Mouse (Mus musculus) heart, postnatal 0 days (tissue): Measurements from ENCODE around the gene Fgd5. TPM values are rescaled to one million over a fixed set of nuclear protein-coding genes. Genes with fewer than 3 reads are reported as not detected.
A peak's percentile ranks its signal among the peaks of the same experiment; 100 is the strongest.

Experiments
- ATAC-seq: fragments of 200-750 bp; cut with Nextera tagmentation; 2 replicates; pipeline ENCODE4 v1.8.0; 2017; ENCODE audit warnings: low read depth, moderate number of reproducible peaks, moderate library complexity; ENCODE audit not compliant: insufficient read depth
- DNase-seq: peaks from one replicate; pipeline ENCODE4 v3.0.0-alpha.2; 2016; ENCODE audit warnings: low spot score
- H3K27ac ChIP-seq: fragments of 300-500 bp; sonication (generic); 2 replicates; pipeline ENCODE4 v1.5.1; 2014; ENCODE audit warnings: low read depth, mild to moderate bottlenecking
- H3K27me3 ChIP-seq: fragments of 300-500 bp; sonication (generic); 2 replicates; pipeline ENCODE4 v1.6.1; 2014; ENCODE audit warnings: low read length, mixed read lengths; ENCODE audit not compliant: control insufficient read depth, insufficient read depth
- H3K36me3 ChIP-seq: fragments of 300-500 bp; sonication (generic); replicated peaks from 2 replicates; pipeline ENCODE4 v1.6.1; 2014; ENCODE audit warnings: low read length, mixed read lengths; ENCODE audit not compliant: control insufficient read depth, insufficient read depth
- H3K4me1 ChIP-seq: fragments of 300-500 bp; sonication (generic); 2 replicates; pipeline ENCODE4 v1.6.1; 2014; ENCODE audit warnings: antibody characterized with exemption; ENCODE audit not compliant: control insufficient read depth, insufficient read depth
- H3K4me2 ChIP-seq: fragments of 300-500 bp; sonication (generic); 2 replicates; pipeline ENCODE4 v1.6.1; 2014; ENCODE audit warnings: low read depth, mild to moderate bottlenecking, low read length, moderate library complexity
- H3K4me3 ChIP-seq: fragments of 300-500 bp; sonication (generic); 2 replicates; pipeline ENCODE4 v1.5.1; 2014; ENCODE audit warnings: low read depth, low read length
- H3K9ac ChIP-seq: fragments of 300-500 bp; sonication (generic); replicated peaks from 2 replicates; pipeline ENCODE4 v1.6.1; 2014; ENCODE audit warnings: low read depth, low read length, mixed read lengths
- H3K9me3 ChIP-seq: fragments of 300-500 bp; sonication (generic); replicated peaks from 2 replicates; pipeline ENCODE4 v1.6.1; 2016; ENCODE audit warnings: low read length; ENCODE audit not compliant: control insufficient read depth
- CTCF ChIP-seq: IDR thresholded peaks from 2 replicates; pipeline ENCODE4 v1.5.1; 2016; ENCODE audit warnings: antibody characterized with exemption, control low read depth, low read depth
- EP300 ChIP-seq: IDR thresholded peaks from 2 replicates; pipeline ENCODE4 v1.6.1; 2016; ENCODE audit warnings: antibody characterized with exemption, low read depth
- WGBS: fragments of 180-500 bp; shearing (Covaris S2); extraction: QIAGEN DNeasy Blood & Tissue Kit; methylation state at CpG from one replicate; pipeline ENCODE4 v1.1.7; 2014; 5-methylcytosine and 5-hydroxymethylcytosine counted together
- polyA plus RNA-seq: library from polyadenylated mRNA; unstranded; fragments of >200 nt; fragmentation: Nextera tagmentation; extraction: Ambion mirVana; gene quantifications from 2 replicates; pipeline ENCODE4 v1.2.1, GENCODE M21; 2015
- total RNA-seq: library from RNA; depleted of rRNA; stranded (reverse); fragments of >200 nt; gene quantifications from 2 replicates; pipeline ENCODE4 v1.2.3, GENCODE M21; 2014; ENCODE audit warnings: low replicate concordance

Gene Fgd5
- total and polyA plus RNA-seq, 2 experiments from 2014 or later, result 8.1 to 12.9 TPM

DNA sequence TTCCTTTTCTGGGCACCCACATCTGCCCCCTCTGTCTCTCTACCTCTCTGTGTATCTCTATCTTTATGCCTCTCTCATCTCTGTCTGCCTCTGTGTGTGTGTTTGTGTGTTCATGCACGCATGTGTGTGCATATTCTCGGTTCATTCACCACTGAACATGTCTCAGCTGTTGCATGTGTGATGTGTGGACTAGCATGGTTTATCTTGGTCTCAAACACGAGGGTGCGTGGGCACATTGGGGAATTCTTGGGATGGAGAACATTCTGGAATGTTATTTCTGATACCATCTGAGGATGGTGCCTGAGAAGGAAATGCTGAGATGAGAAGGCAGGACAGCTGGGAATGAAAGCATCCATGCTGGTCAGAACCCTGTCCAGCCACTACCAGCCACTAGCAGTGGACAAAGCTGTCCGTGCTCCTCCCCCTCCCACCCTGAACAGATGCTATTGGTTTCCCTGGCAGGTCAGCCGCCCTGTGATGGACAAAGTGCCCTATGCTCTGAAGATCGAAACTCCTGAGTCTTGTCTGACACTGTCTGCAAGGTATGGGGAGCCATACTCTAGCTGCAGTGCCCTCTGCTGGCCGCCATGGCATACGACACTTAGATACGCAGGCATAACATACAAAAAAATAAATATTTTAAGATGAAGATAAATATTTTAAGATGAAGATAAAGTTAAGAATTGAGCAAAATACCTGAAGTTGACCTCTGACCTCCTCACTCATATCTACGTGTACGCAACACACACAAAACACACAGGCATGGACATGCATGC, 87.2 kb downstream of the Fgd5 start:
- Histone ChIP-seq H3K4me2 (no peak overlapping the region), H3K4me1 (no peaks in the 10 kb centered on the region), H3K27me3 (peaks cover 8% of the 10 kb centered on the region; the same call in 1 of the 2 replicates), H3K27ac (no peak overlapping the region), H3K4me3 (no peak overlapping the region), H3K9me3 (no peaks in the 10 kb centered on the region), H3K9ac (no peak overlapping the region), H3K36me3 (peaks cover 9% of the 10 kb centered on the region)
- ATAC-seq (no peak), DNase-seq (no peak)
- WGBS, result 49% methylated on average over 12 of the region's 12 CpGs
- TF ChIP-seq CTCF (peak; percentile 72), EP300 (no peak)

DNA sequence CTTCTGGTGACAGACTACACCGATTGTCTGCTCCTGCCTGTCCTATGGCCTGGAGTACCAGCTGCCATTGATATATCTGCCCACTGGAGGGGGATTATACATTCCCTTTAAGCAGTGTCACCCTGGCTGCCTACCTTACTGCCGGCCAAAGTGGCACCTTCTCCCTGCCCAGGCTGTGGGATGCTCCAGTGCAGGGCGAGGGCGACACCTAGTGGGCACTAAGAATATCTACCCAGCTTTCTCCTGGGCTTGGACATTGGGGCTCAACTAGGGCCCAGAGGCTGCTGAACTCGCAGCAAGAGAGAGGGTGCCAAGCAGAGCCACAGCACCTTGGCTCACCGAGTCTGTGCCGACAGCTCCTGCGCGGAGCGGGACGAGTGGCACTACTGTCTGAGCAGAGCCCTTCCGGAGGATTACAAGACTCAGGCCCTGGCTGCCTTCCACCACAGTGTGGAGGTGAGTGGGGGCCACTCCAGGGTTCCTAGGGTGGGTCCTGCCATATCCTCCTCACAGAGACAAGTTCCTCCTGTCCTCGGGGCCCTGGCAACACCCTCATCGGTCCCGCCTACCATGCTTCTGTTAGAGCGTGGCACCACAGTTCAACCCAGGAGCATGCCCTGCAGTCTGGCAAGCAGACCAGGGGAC, 88.6 kb downstream of the Fgd5 start:
- TF ChIP-seq CTCF, result peak; percentile 99
- TF ChIP-seq EP300, result no peak
- no peaks in the 10 kb centered on the region for H3K9me3 ChIP-seq
- ATAC-seq, result peak; percentile 79

DNA sequence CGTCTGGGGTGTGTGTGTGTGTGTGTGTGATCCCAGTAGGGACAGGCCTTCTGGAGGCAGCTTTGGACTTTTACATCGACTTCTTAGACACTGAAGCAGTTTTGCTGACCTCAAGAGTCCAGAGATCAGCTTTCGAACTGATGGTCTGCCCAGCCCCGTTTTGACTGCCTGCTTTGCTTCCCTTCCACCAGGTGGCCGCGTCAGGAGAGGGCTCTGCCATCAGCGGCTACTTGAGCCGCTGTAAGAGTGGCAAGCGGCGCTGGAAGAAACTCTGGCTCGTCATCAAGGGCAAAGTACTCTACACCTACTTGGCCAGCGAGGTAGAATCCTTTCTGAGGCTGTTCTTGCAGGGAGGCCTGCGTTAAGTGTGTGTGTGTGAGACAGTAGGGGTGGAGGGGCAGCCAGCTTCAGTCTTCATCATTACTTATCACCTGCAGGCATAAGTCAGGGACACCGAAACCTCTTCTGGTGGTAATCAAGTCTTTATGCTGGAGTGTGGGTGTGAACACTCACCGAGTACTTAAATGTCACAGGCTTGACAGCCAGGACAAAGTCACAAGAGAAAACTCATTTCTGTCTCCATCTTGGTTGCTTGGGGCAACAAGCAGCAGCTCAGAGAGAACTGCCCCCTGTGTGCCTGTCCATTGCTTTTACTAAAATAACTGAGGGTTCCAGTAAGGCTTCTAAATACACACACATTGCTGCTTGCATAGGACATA, 92.6 kb downstream of the Fgd5 start:
- 40% methylated on average over 15 of the region's 15 CpGs for WGBS
- DNase-seq, result no peak
- TF ChIP-seq CTCF (peak; percentile 39), EP300 (no peak)

More for the DNA sequence above, 88.6 kb downstream of the Fgd5 start:
- DNase-seq, result peak; percentile 82
- 28% methylated on average over 16 of the region's 16 CpGs for WGBS
- Histone ChIP-seq H3K27me3 (peaks cover 8% of the 10 kb centered on the region; the same call in 1 of the 2 replicates), H3K4me3 (no peak overlapping the region), H3K4me1 (no peaks in the 10 kb centered on the region), H3K4me2 (no peak overlapping the region), H3K36me3 (peaks cover 13% of the 10 kb centered on the region), H3K27ac (no peak overlapping the region), H3K9ac (no peak overlapping the region)

DNA sequence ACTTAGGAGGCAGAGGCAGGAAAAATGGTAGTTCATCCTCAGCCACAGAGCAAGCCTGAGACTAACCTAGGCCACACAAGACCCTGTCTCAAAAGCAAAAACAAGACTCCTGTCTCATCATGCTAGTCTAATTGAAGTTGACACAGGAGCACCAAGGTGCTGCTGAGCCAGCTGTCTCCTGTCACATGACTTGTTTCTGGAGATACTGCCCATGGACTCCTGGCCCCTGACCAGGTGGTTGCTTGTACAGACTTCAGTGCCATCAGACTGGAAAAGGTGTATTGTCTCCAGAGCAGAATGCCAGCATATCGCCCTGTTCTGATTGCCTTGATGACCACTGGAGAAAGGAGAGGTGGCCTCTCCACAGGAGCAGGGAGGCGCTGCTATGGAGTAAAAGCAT, 102.1 kb downstream of the Fgd5 start:
- no peak for TF ChIP-seq CTCF
- TF ChIP-seq EP300, result no peak
- H3K4me1 ChIP-seq, result no peaks in the 10 kb centered on the region
- no peak for DNase-seq
- H3K4me2 ChIP-seq, result no peak overlapping the region
- no peak for ATAC-seq
- no peaks in the 10 kb centered on the region for H3K9me3 ChIP-seq
- no peak overlapping the region for H3K4me3 ChIP-seq
- no peaks in the 10 kb centered on the region for H3K27me3 ChIP-seq
- no peak overlapping the region for H3K27ac ChIP-seq
- no peaks in the 10 kb centered on the region for H3K36me3 ChIP-seq
- H3K9ac ChIP-seq, result no peak overlapping the region
- 82% methylated on average over 2 of the region's 2 CpGs for WGBS

More for the DNA sequence above, 92.6 kb downstream of the Fgd5 start:
- H3K9ac ChIP-seq, result no peak overlapping the region
- no peak overlapping the region for H3K4me2 ChIP-seq
- H3K9me3 ChIP-seq, result no peaks in the 10 kb centered on the region
- H3K36me3 ChIP-seq, result peaks cover 13% of the 10 kb centered on the region
- no peak overlapping the region for H3K4me3 ChIP-seq
- H3K4me1 ChIP-seq, result no peaks in the 10 kb centered on the region
- peaks cover 8% of the 10 kb centered on the region; the same call in 1 of the 2 replicates for H3K27me3 ChIP-seq
- H3K27ac ChIP-seq, result no peak overlapping the region
- no peak for ATAC-seq

DNA sequence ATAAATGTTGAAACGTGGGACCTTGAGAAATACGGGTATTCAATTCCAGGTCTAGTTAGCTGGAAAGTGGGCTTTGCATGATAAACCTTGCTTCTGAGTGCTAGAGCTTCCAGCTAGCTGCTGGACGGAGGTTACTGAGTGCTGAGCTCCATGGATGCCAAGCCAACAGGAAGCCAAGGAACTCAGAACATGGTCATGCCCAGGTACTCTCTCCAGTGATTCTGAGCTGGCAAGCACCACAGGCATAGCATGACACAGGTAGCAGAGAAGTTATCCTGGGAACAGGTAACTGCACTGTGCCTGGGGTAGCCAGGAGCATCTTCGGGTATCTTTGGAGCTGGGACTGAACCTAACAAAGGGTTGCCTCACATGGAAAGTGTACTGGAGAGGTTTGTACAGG, 104.1 kb downstream of the Fgd5 start:
- Histone ChIP-seq H3K27ac (no peak overlapping the region), H3K4me1 (no peaks in the 10 kb centered on the region), H3K9me3 (no peaks in the 10 kb centered on the region), H3K4me3 (no peak overlapping the region), H3K27me3 (no peaks in the 10 kb centered on the region), H3K4me2 (no peak overlapping the region), H3K9ac (no peak overlapping the region), H3K36me3 (no peaks in the 10 kb centered on the region)
- ATAC-seq (no peak), DNase-seq (no peak)
- 70% methylated on average over 4 of the region's 4 CpGs for WGBS
- TF ChIP-seq CTCF, result no peak
